Mouse (Mus musculus) liver, embryonic 12.5 days (tissue): ENCODE results near the gene Ndufaf3. TPM values are rescaled to one million over a fixed set of nuclear protein-coding genes. Genes with fewer than 3 reads are reported as not detected.
"Not testable (repeated sequence)": the region's sequence is repeated elsewhere in the genome, so short reads cannot be mapped to it uniquely, and the experiment has no call there.

Experiments
- ATAC-seq: fragments of 200-750 bp; cut with Nextera tagmentation; 2 replicates; pipeline ENCODE4 v1.8.0; 2017; ENCODE audit warnings: moderate number of reproducible peaks, mild to moderate bottlenecking, moderate library complexity
- H3K27ac ChIP-seq: fragments of 300-500 bp; sonication (generic); 2 replicates; pipeline ENCODE4 v1.5.1; 2016; ENCODE audit warnings: mild to moderate bottlenecking
- H3K27me3 ChIP-seq: fragments of 300-500 bp; sonication (generic); replicated peaks from 2 replicates; pipeline ENCODE4 v1.6.1; 2016; ENCODE audit warnings: mild to moderate bottlenecking, moderate library complexity
- H3K36me3 ChIP-seq: fragments of 300-500 bp; sonication (generic); 2 replicates; pipeline ENCODE4 v1.6.1; 2016; ENCODE audit warnings: mild to moderate bottlenecking, moderate library complexity
- H3K4me1 ChIP-seq: fragments of 300-500 bp; sonication (generic); 2 replicates; pipeline ENCODE4 v1.6.1; 2016
- H3K4me2 ChIP-seq: fragments of 300-500 bp; sonication (generic); 2 replicates; pipeline ENCODE4 v1.6.1; 2016; ENCODE audit warnings: mild to moderate bottlenecking, moderate library complexity
- H3K4me3 ChIP-seq: fragments of 300-500 bp; sonication (generic); 2 replicates; pipeline ENCODE4 v1.5.1; 2016; ENCODE audit warnings: mild to moderate bottlenecking, moderate library complexity
- H3K9ac ChIP-seq: fragments of 300-500 bp; sonication (generic); 2 replicates; pipeline ENCODE4 v1.6.1; 2016; ENCODE audit warnings: mild to moderate bottlenecking, moderate library complexity
- H3K9me3 ChIP-seq: fragments of 300-500 bp; sonication (generic); replicated peaks from 2 replicates; pipeline ENCODE4 v1.6.1; 2016; ENCODE audit warnings: mild to moderate bottlenecking, moderate library complexity
- WGBS: fragments of 180-500 bp; shearing (Covaris S2); methylation state at CpG from one replicate; pipeline ENCODE4 v1.1.7; 2016; ENCODE audit not compliant: insufficient replicate concordance; 5-methylcytosine and 5-hydroxymethylcytosine counted together
- polyA plus RNA-seq: library from polyadenylated mRNA; unstranded; fragments of >200 nt; fragmentation: Nextera tagmentation; extraction: Ambion mirVana; gene quantifications from 2 replicates; pipeline ENCODE4 v1.2.1, GENCODE M21; 2016

The Ndufaf3 gene
- 34.8 and 38.9 TPM in 2 replicates for polyA plus RNA-seq

GRCm38 (mm10) chr9:108566815-108567776, at the start of gene Ndufaf3:
Gene Ndufaf3 (minus strand): TSS chr9:108567434.
- Histone ChIP-seq H3K9me3 (no peaks in the 10 kb centered on the region), H3K4me3 (peak within 1 kb of the TSS; percentile 80), H3K4me1 (peaks cover 73% of the 10 kb centered on the region), H3K27ac (peak within 1 kb of the TSS; percentile 95), H3K9ac (peak within 1 kb of the TSS; percentile 89), H3K27me3 (no peaks in the 10 kb centered on the region), H3K36me3 (peaks cover 52% of the 10 kb centered on the region), H3K4me2 (peak within 1 kb of the TSS; percentile 96)
- ATAC-seq = peak; percentile 80
- WGBS = under 1% methylated on average over 73 of the region's 73 CpGs

GRCm38 (mm10) chr9:108611488-108611887, 44.3 kb upstream of the Ndufaf3 start:
- Histone ChIP-seq H3K27me3 (no peaks in the 10 kb centered on the region), H3K4me2 (no peak overlapping the region), H3K4me3 (no peak overlapping the region), H3K36me3 (peaks cover 100% of the 10 kb centered on the region), H3K27ac (no peak overlapping the region), H3K9ac (no peak overlapping the region), H3K9me3 (no peaks in the 10 kb centered on the region), H3K4me1 (peaks cover 15% of the 10 kb centered on the region)
- ATAC-seq = no peak
- 89% methylated on average over 10 of the region's 10 CpGs for WGBS

GRCm38 (mm10) chr9:108608889-108609288, 41.7 kb upstream of the Ndufaf3 start:
- Histone ChIP-seq H3K9ac (no peak overlapping the region), H3K4me2 (no peak overlapping the region), H3K27ac (no peak overlapping the region), H3K9me3 (no peaks in the 10 kb centered on the region), H3K36me3 (peaks cover 98% of the 10 kb centered on the region), H3K4me3 (no peak overlapping the region), H3K4me1 (peaks cover 15% of the 10 kb centered on the region), H3K27me3 (no peaks in the 10 kb centered on the region)
- 61% methylated on average over 4 of the region's 4 CpGs for WGBS
- no peak for ATAC-seq

GRCm38 (mm10) chr9:108607929-108608328, 40.7 kb upstream of the Ndufaf3 start:
- not testable (repeated sequence) for H3K9me3 ChIP-seq, H3K27ac ChIP-seq
- H3K36me3 ChIP-seq = peaks cover 98% of the 10 kb centered on the region

GRCm38 (mm10) chr9:108601986-108602385, 34.8 kb upstream of the Ndufaf3 start:
- Histone ChIP-seq H3K4me2 (no peak overlapping the region), H3K9me3 (no peaks in the 10 kb centered on the region), H3K9ac (no peak overlapping the region), H3K27ac (no peak overlapping the region), H3K36me3 (peaks cover 51% of the 10 kb centered on the region), H3K4me3 (no peak overlapping the region), H3K4me1 (peaks cover 11% of the 10 kb centered on the region), H3K27me3 (peaks cover 10% of the 10 kb centered on the region)
- WGBS = 67% methylated on average over 4 of the region's 4 CpGs
- ATAC-seq = no peak

More at GRCm38 (mm10) chr9:108607929-108608328, 40.7 kb upstream of the Ndufaf3 start:
- 79% methylated on average over 5 of the region's 5 CpGs for WGBS
- H3K4me2 ChIP-seq, H3K9ac ChIP-seq, H3K27me3 ChIP-seq, ATAC-seq, H3K4me3 ChIP-seq: not testable (repeated sequence)
- H3K4me1 ChIP-seq = peaks cover 15% of the 10 kb centered on the region

- no peak overlapping the region for H3K9ac ChIP-seq
- no peaks in the 10 kb centered on the region for H3K9me3 ChIP-seq
- H3K36me3 ChIP-seq = peaks cover 34% of the 10 kb centered on the region
- no peak overlapping the region for H3K4me3 ChIP-seq
- no peak overlapping the region for H3K4me2 ChIP-seq
- H3K27ac ChIP-seq = no peak overlapping the region
- 46% methylated on average over 2 of the region's 2 CpGs for WGBS
- no peak for ATAC-seq
- H3K4me1 ChIP-seq = peaks cover 24% of the 10 kb centered on the region
- peaks cover 16% of the 10 kb centered on the region for H3K27me3 ChIP-seq
Observed at GRCm38 (mm10) chr9:108600011-108600410, 32.8 kb upstream of the Ndufaf3 start.

GRCm38 (mm10) chr9:108599021-108599566, 31.9 kb upstream of the Ndufaf3 start:
- Histone ChIP-seq H3K9me3 (no peaks in the 10 kb centered on the region), H3K36me3 (peaks cover 24% of the 10 kb centered on the region), H3K4me1 (peaks cover 29% of the 10 kb centered on the region), H3K4me3 (no peak overlapping the region), H3K27me3 (peaks cover 16% of the 10 kb centered on the region), H3K9ac (no peak overlapping the region), H3K27ac (no peak overlapping the region), H3K4me2 (no peak overlapping the region)
- ATAC-seq = no peak
- 66% methylated on average over 4 of the region's 4 CpGs for WGBS

GRCm38 (mm10) chr9:108596998-108597764, 29.9 kb upstream of the Ndufaf3 start, which contains the start of gene P4htm:
Gene P4htm (minus strand): TSS chr9:108597667.
- H3K4me3 ChIP-seq = peak within 1 kb of the TSS; percentile 62
- H3K4me1 ChIP-seq = peaks cover 29% of the 10 kb centered on the region
- peak within 1 kb of the TSS; percentile 88 for H3K4me2 ChIP-seq
- H3K9me3 ChIP-seq = no peaks in the 10 kb centered on the region
- peaks cover 5% of the 10 kb centered on the region; the same call in 1 of the 2 replicates for H3K36me3 ChIP-seq
- WGBS = 7% methylated on average over 69 of the region's 69 CpGs
- ATAC-seq = peak; percentile 66
- no peak within 1 kb of the TSS for H3K27ac ChIP-seq
- H3K27me3 ChIP-seq = peaks cover 16% of the 10 kb centered on the region
- H3K9ac ChIP-seq = peak within 1 kb of the TSS; percentile 58

- ATAC-seq = no peak
Observed at GRCm38 (mm10) chr9:108594354-108594753, 27.1 kb upstream of the Ndufaf3 start.

GRCm38 (mm10) chr9:108591462-108591861, 24.2 kb upstream of the Ndufaf3 start:
- H3K27ac ChIP-seq = no peak overlapping the region
- H3K27me3 ChIP-seq = peaks cover 1% of the 10 kb centered on the region; the same call in 1 of the 2 replicates
- 87% methylated on average over 4 of the region's 4 CpGs for WGBS
- H3K4me1 ChIP-seq = peaks cover 34% of the 10 kb centered on the region
- H3K9me3 ChIP-seq = no peaks in the 10 kb centered on the region
- no peak for ATAC-seq
- H3K9ac ChIP-seq = no peak overlapping the region
- no peak overlapping the region for H3K4me3 ChIP-seq
- H3K36me3 ChIP-seq = no peaks in the 10 kb centered on the region
- H3K4me2 ChIP-seq = no peak overlapping the region

More at GRCm38 (mm10) chr9:108594354-108594753, 27.1 kb upstream of the Ndufaf3 start:
- Histone ChIP-seq H3K4me3 (no peak overlapping the region), H3K27me3 (peaks cover 16% of the 10 kb centered on the region), H3K4me1 (peaks cover 30% of the 10 kb centered on the region), H3K9me3 (no peaks in the 10 kb centered on the region), H3K36me3 (no peaks in the 10 kb centered on the region), H3K4me2 (no peak overlapping the region), H3K27ac (no peak overlapping the region), H3K9ac (no peak overlapping the region)
- 28% methylated on average over 3 of the region's 3 CpGs for WGBS

- peaks cover 21% of the 10 kb centered on the region for H3K4me1 ChIP-seq
- no peak overlapping the region for H3K27ac ChIP-seq
- no peaks in the 10 kb centered on the region for H3K36me3 ChIP-seq
- H3K9ac ChIP-seq = no peak overlapping the region
- no peak for ATAC-seq
- no peak overlapping the region for H3K4me2 ChIP-seq
- WGBS = 65% methylated on average over 5 of the region's 5 CpGs
- no peak overlapping the region for H3K4me3 ChIP-seq
- H3K9me3 ChIP-seq = no peaks in the 10 kb centered on the region
- H3K27me3 ChIP-seq = no peaks in the 10 kb centered on the region
Observed at GRCm38 (mm10) chr9:108589229-108589628, 22.0 kb upstream of the Ndufaf3 start.
